Mouse (Mus musculus) E14TG2a.4 (cell line): ENCODE data around the gene Slc24a4.

Source experiments
- CTCF ChIP-seq: conservative IDR thresholded peaks from 2 replicates; pipeline ENCODE4 v1.5.1; 2014; ENCODE audit warnings: low read length
- NANOG ChIP-seq: IDR thresholded peaks from 2 replicates; pipeline ENCODE4 v1.6.1; 2014; ENCODE audit warnings: borderline replicate concordance, low read length, mixed read lengths
- POU5F1 ChIP-seq: IDR thresholded peaks from 2 replicates; pipeline ENCODE4 v1.6.1; 2014; ENCODE audit warnings: low read length, borderline replicate concordance

DNA sequence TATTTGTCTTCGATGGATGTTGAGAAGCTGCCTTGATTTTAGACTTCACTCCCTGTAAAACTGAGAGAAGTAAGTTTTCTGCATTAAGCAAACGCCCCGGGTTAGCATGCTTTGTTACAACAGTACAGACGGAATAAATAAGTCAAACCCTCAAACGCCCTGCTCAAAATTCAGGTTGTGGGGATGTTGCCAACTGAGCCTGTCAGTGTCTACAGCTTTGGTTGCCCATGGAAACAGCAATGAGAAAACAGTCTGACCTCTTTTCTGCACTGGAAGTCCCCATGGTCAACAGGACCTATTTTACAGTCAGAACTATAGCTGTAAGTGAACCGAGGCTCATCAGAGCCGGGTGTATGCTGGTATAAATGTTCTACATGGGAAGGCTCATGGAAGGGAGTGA, 78.7 kb downstream of the Slc24a4 start:
- TF ChIP-seq CTCF (no peak), NANOG (no peak), POU5F1 (no peak)
